Mouse (Mus musculus) heart, embryonic 16.5 days (tissue): ENCODE data around the gene C330007P06Rik. TPM values are rescaled to one million over a fixed set of nuclear protein-coding genes. Genes with fewer than 3 reads are reported as not detected.

ENCODE experiments used
- ATAC-seq: fragments of 200-750 bp; cut with Nextera tagmentation; replicated peaks from 2 replicates; pipeline ENCODE4 v1.8.0; 2017; ENCODE audit warnings: moderate number of reproducible peaks; ENCODE audit not compliant: insufficient read depth, low FRiP score; ENCODE audit errors: extremely low read depth
- H3K27ac ChIP-seq: fragments of 300-500 bp; sonication (generic); 2 replicates; pipeline ENCODE4 v1.5.1; 2014; ENCODE audit warnings: mild to moderate bottlenecking, low read length, control low read depth, moderate library complexity
- H3K27me3 ChIP-seq: fragments of 300-500 bp; sonication (generic); 2 replicates; pipeline ENCODE4 v1.6.1; 2014; ENCODE audit warnings: low read length, mixed read lengths; ENCODE audit not compliant: control insufficient read depth, insufficient read depth
- H3K36me3 ChIP-seq: fragments of 300-500 bp; sonication (generic); 2 replicates; pipeline ENCODE4 v1.6.1; 2014; ENCODE audit not compliant: control insufficient read depth, insufficient read depth
- H3K4me1 ChIP-seq: fragments of 300-500 bp; sonication (generic); 2 replicates; pipeline ENCODE4 v1.6.1; 2014; ENCODE audit warnings: low read length, mixed read lengths; ENCODE audit not compliant: control insufficient read depth, insufficient read depth
- H3K4me2 ChIP-seq: fragments of 300-500 bp; sonication (generic); 2 replicates; pipeline ENCODE4 v1.6.1; 2014; ENCODE audit warnings: low read depth, mild to moderate bottlenecking, control low read depth, low read length
- H3K4me3 ChIP-seq: fragments of 300-500 bp; sonication (generic); 2 replicates; pipeline ENCODE4 v1.5.1; 2014; ENCODE audit warnings: mild to moderate bottlenecking, control low read depth, low read length
- H3K9ac ChIP-seq: fragments of 300-500 bp; sonication (generic); 2 replicates; pipeline ENCODE4 v1.6.1; 2014; ENCODE audit warnings: low read length, control low read depth
- H3K9me3 ChIP-seq: fragments of 300-500 bp; sonication (generic); replicated peaks from 2 replicates; pipeline ENCODE4 v1.6.1; 2016; ENCODE audit warnings: low read length; ENCODE audit not compliant: control insufficient read depth
- WGBS: fragments of 180-500 bp; shearing (Covaris S2); extraction: QIAGEN DNeasy Blood & Tissue Kit; methylation state at CpG from one replicate; pipeline ENCODE4 v1.1.7; 2014; 5-methylcytosine and 5-hydroxymethylcytosine counted together
- polyA plus RNA-seq: library from polyadenylated mRNA; unstranded; fragments of >200 nt; fragmentation: Nextera tagmentation; extraction: Ambion mirVana; gene quantifications from 2 replicates; pipeline ENCODE4 v1.2.1, GENCODE M21; 2015

Gene C330007P06Rik
- polyA plus RNA-seq, 1 experiment from 2014 or later, result 20.4 TPM

GRCm38 (mm10) chrX:36795424-36796162 is 78.3 kb downstream of the C330007P06Rik start, which contains the start of gene Slc25a5:
Gene Slc25a5, plus strand, starts transcription at chrX:36795651.
- Histone ChIP-seq H3K9ac (peak within 1 kb of the TSS; percentile 91), H3K27ac (peak within 1 kb of the TSS; percentile 94), H3K27me3 (no peaks in the 10 kb centered on the region), H3K4me1 (no peaks in the 10 kb centered on the region), H3K4me2 (peak within 1 kb of the TSS; percentile 59), H3K9me3 (no peaks in the 10 kb centered on the region; the same call in 1 of the 2 replicates), H3K4me3 (peak within 1 kb of the TSS; percentile 76), H3K36me3 (peaks cover 6% of the 10 kb centered on the region; the same call in 1 of the 2 replicates)
- 12% methylated on average over 41 of the region's 41 CpGs for WGBS
- ATAC-seq, result peak; percentile 92

GRCm38 (mm10) chrX:36794571-36794970 is 79.3 kb downstream of the C330007P06Rik start:
- Histone ChIP-seq H3K9ac (no peak overlapping the region), H3K36me3 (peaks cover 6% of the 10 kb centered on the region; the same call in 1 of the 2 replicates), H3K4me2 (no peak overlapping the region), H3K4me3 (no peak overlapping the region), H3K27ac (no peak overlapping the region), H3K27me3 (no peaks in the 10 kb centered on the region), H3K9me3 (no peaks in the 10 kb centered on the region; the same call in 1 of the 2 replicates), H3K4me1 (no peaks in the 10 kb centered on the region)
- WGBS, result 63% methylated on average over 5 of the region's 5 CpGs
- ATAC-seq, result no peak

GRCm38 (mm10) chrX:36789360-36789759 is 84.6 kb downstream of the C330007P06Rik start:
- no peaks in the 10 kb centered on the region for H3K36me3 ChIP-seq
- 56% methylated on average over 4 of the region's 4 CpGs for WGBS
- H3K4me1 ChIP-seq, result no peaks in the 10 kb centered on the region
- H3K27me3 ChIP-seq, result no peaks in the 10 kb centered on the region
- H3K27ac ChIP-seq, result no peak overlapping the region
- no peaks in the 10 kb centered on the region for H3K9me3 ChIP-seq
- ATAC-seq, result no peak
- H3K4me2 ChIP-seq, result no peak overlapping the region
- no peak overlapping the region for H3K4me3 ChIP-seq
- no peak overlapping the region for H3K9ac ChIP-seq

- WGBS, result 79% methylated on average over 4 of the region's 4 CpGs
- no peak for ATAC-seq
- Histone ChIP-seq H3K27ac (no peak overlapping the region), H3K4me3 (no peak overlapping the region), H3K4me1 (no peaks in the 10 kb centered on the region), H3K4me2 (no peak overlapping the region), H3K9ac (no peak overlapping the region), H3K27me3 (no peaks in the 10 kb centered on the region), H3K9me3 (no peaks in the 10 kb centered on the region), H3K36me3 (no peaks in the 10 kb centered on the region)
Observed at GRCm38 (mm10) chrX:36777694-36778093, 96.2 kb downstream of the C330007P06Rik start.

- Histone ChIP-seq H3K27me3 (no peaks in the 10 kb centered on the region), H3K4me3 (no peak overlapping the region), H3K27ac (no peak overlapping the region), H3K4me2 (no peak overlapping the region), H3K9ac (no peak overlapping the region), H3K9me3 (no peaks in the 10 kb centered on the region), H3K36me3 (no peaks in the 10 kb centered on the region), H3K4me1 (no peaks in the 10 kb centered on the region)
- WGBS, result 71% methylated on average over 5 of the region's 5 CpGs
- no peak for ATAC-seq
Observed at GRCm38 (mm10) chrX:36775520-36775919, 98.4 kb downstream of the C330007P06Rik start.

Other genes starting within 250 kb of the C330007P06Rik start
- 1.6 and 1.8 TPM in 2 replicates for gene Akap17b, start 228.7 kb downstream of the C330007P06Rik start, polyA plus RNA-seq
- gene Slc25a43, start 130.5 kb downstream of the C330007P06Rik start, polyA plus RNA-seq, result 3.1 and 3.9 TPM in 2 replicates
- 1,229 and 1,290 TPM in 2 replicates for gene Slc25a5, start 78.5 kb downstream of the C330007P06Rik start, polyA plus RNA-seq
- gene Ube2a, start 211 bp downstream of the C330007P06Rik start, polyA plus RNA-seq, result 137 and 144 TPM in 2 replicates
- 0.63 and 0.72 TPM in 2 replicates for gene Nkrf, start 28.8 kb upstream of the C330007P06Rik start, polyA plus RNA-seq
- 49.7 and 50.3 TPM in 2 replicates for gene Sept6, start 117.7 kb upstream of the C330007P06Rik start, polyA plus RNA-seq
- gene Sowahd, start 174.7 kb upstream of the C330007P06Rik start, polyA plus RNA-seq, result 0.15 and 0.24 TPM in 2 replicates
- gene Rpl39, start 211.3 kb upstream of the C330007P06Rik start, polyA plus RNA-seq, result 275 and 291 TPM in 2 replicates
- gene Upf3b, start 236.2 kb upstream of the C330007P06Rik start, polyA plus RNA-seq, result 13.5 and 13.6 TPM in 2 replicates